12 mouse cellular contexts compared by ENCODE assay signal in genomic region chr4:139226504-139227216, GRCm38 (mm10). TPM values are rescaled to one million over a fixed set of nuclear protein-coding genes. Genes with fewer than 3 reads are reported as not detected.
A peak's percentile ranks its signal among the peaks of the same experiment; 100 is the strongest.
DNase-seq lines count a peak whose midpoint lies in the region; ATAC-seq and TF ChIP-seq lines count a peak whose summit lies in the region.
"Had no signal": no experiment of that assay in that cellular context is flagged by ENCODE, and none has a peak within 500 bp of the region (broad histone marks: within the 10 kb centered on the region; RNA-seq: fewer than 3 reads in every experiment).

No protein-coding gene starts in this region.

- ATAC-seq in heart, embryonic 15.5 days (replicated peaks; ENCODE audit: insufficient number of reproducible peaks, insufficient read depth, low FRiP score, low read depth): no peak
- no peak for ATAC-seq in heart, embryonic 11.5 days (replicated peaks; ENCODE audit: insufficient number of reproducible peaks, low FRiP score, low TSS enrichment)
- no peak for ATAC-seq in liver, postnatal 0 days
- no peak for ATAC-seq in liver, embryonic 11.5 days (replicated peaks; ENCODE audit: low FRiP score)
- no peak for ATAC-seq in stomach, embryonic 16.5 days (ENCODE audit: insufficient read depth, low FRiP score)
- ATAC-seq: lung, postnatal 0 days; midbrain, embryonic 15.5 days had no signal

- no peaks in the 10 kb centered on the region for H3K36me3 ChIP-seq in heart, embryonic 15.5 days
- H3K36me3 ChIP-seq in heart, embryonic 11.5 days (ENCODE audit: control insufficient read depth, insufficient read depth, low read length): 0 out of 2 replicates have a peak, but pooled peaks cover 3% of the 10 kb centered on the region
- H3K36me3 ChIP-seq in liver, postnatal 0 days (replicated peaks; ENCODE audit: insufficient read depth, low read length): peaks cover 17% of the 10 kb centered on the region
- peaks cover 9% of the 10 kb centered on the region; the same call in 1 of the 2 replicates for H3K36me3 ChIP-seq in liver, embryonic 11.5 days (ENCODE audit: control insufficient read depth, insufficient read depth, low read length)
- H3K36me3 ChIP-seq in stomach, embryonic 16.5 days (ENCODE audit: control insufficient read depth, insufficient read depth, low read length): no peaks in the 10 kb centered on the region
- H3K36me3 ChIP-seq: midbrain, embryonic 15.5 days had no signal

- no peak overlapping the region for H3K4me2 ChIP-seq in heart, embryonic 15.5 days
- no peak overlapping the region for H3K4me2 ChIP-seq in heart, embryonic 11.5 days
- no peak overlapping the region for H3K4me2 ChIP-seq in liver, postnatal 0 days (ENCODE audit: low read depth, low read length)
- no peak overlapping the region for H3K4me2 ChIP-seq in liver, embryonic 11.5 days
- H3K4me2 ChIP-seq in stomach, embryonic 16.5 days (ENCODE audit: low read depth, low read length): no peak overlapping the region
- H3K4me2 ChIP-seq: midbrain, embryonic 15.5 days had no signal

- peak; percentile 66 to 90 for DNase-seq in adrenal gland, adult (ENCODE audit: inconsistent age in 2 of 2, low spot score in 1 of 2)
- no peak for DNase-seq in adrenal gland, postnatal 25 days
- no peak for DNase-seq in liver, postnatal 0 days
- no peak for DNase-seq in liver, embryonic 11.5 days (ENCODE audit: low spot score)
- no peak for DNase-seq in left cerebral cortex, adult 11 months (ENCODE audit: low spot score)
- DNase-seq: cerebellum, postnatal 25 days; right cerebral cortex, postnatal 14 days had no signal

- H3K4me1 ChIP-seq in heart, embryonic 15.5 days (replicated peaks): peaks cover 71% of the 10 kb centered on the region
- H3K4me1 ChIP-seq in heart, embryonic 11.5 days (ENCODE audit: control insufficient read depth, insufficient read depth, low read length): peaks cover 49% of the 10 kb centered on the region
- H3K4me1 ChIP-seq in liver, postnatal 0 days (ENCODE audit: insufficient read depth): peaks cover 13% of the 10 kb centered on the region
- peaks cover 15% of the 10 kb centered on the region for H3K4me1 ChIP-seq in liver, embryonic 11.5 days (replicated peaks; ENCODE audit: control insufficient read depth, insufficient read depth, low read length)
- H3K4me1 ChIP-seq in stomach, embryonic 16.5 days (ENCODE audit: control insufficient read depth, insufficient read depth, low read length): peaks cover 50% of the 10 kb centered on the region

- TF ChIP-seq CTCF in liver, postnatal 0 days (IDR thresholded peaks at IDR 0.05; ENCODE audit: low read depth): no peak

- 54% methylated on average over 13 of the region's 13 CpGs for WGBS in heart, embryonic 15.5 days
- WGBS in heart, embryonic 11.5 days (ENCODE audit: insufficient replicate concordance): 71% methylated on average over 13 of the region's 13 CpGs
- WGBS in liver, postnatal 0 days (ENCODE audit: insufficient replicate concordance): 73% methylated on average over 13 of the region's 13 CpGs
- WGBS in liver, embryonic 11.5 days: 86% methylated on average over 13 of the region's 13 CpGs
- WGBS in stomach, embryonic 16.5 days: 60% methylated on average over 13 of the region's 13 CpGs

- no peaks in the 10 kb centered on the region for H3K9me3 ChIP-seq in heart, embryonic 15.5 days (replicated peaks)
- H3K9me3 ChIP-seq in heart, embryonic 11.5 days (replicated peaks; ENCODE audit: control insufficient read depth, low read length): no peaks in the 10 kb centered on the region
- H3K9me3 ChIP-seq in liver, postnatal 0 days (ENCODE audit: low read length): no peaks in the 10 kb centered on the region
- no peaks in the 10 kb centered on the region for H3K9me3 ChIP-seq in liver, embryonic 11.5 days (ENCODE audit: control insufficient read depth, low read length)
- no peaks in the 10 kb centered on the region for H3K9me3 ChIP-seq in stomach, embryonic 16.5 days (replicated peaks; ENCODE audit: control insufficient read depth, low read length)
- H3K9me3 ChIP-seq: midbrain, embryonic 15.5 days had no signal

- TF ChIP-seq EP300 in liver, postnatal 0 days (IDR thresholded peaks at IDR 0.05; ENCODE audit: low read depth): no peak

- no peak overlapping the region for H3K4me3 ChIP-seq in heart, embryonic 15.5 days
- H3K4me3 ChIP-seq in heart, embryonic 11.5 days (ENCODE audit: low read depth, low read length): no peak overlapping the region
- no peak overlapping the region for H3K4me3 ChIP-seq in liver, postnatal 0 days (ENCODE audit: low read depth, low read length)
- H3K4me3 ChIP-seq in liver, embryonic 11.5 days (ENCODE audit: low read depth, low read length): no peak overlapping the region
- no peak overlapping the region for H3K4me3 ChIP-seq in stomach, embryonic 16.5 days (replicated peaks; ENCODE audit: low read length)
- H3K4me3 ChIP-seq: midbrain, embryonic 15.5 days had no signal

- peak overlapping the region; percentile 45 for H3K27ac ChIP-seq in heart, embryonic 15.5 days
- no peak overlapping the region for H3K27ac ChIP-seq in heart, embryonic 11.5 days (ENCODE audit: low read depth, low read length)
- 0 out of 2 replicates have a peak overlapping the region, but pooled peaks have one; percentile 57 for H3K27ac ChIP-seq in liver, postnatal 0 days (ENCODE audit: low read depth)
- no peak overlapping the region for H3K27ac ChIP-seq in liver, embryonic 11.5 days (ENCODE audit: low read depth, low read length)
- 0 out of 2 replicates have a peak overlapping the region, but pooled peaks have one; percentile 29 for H3K27ac ChIP-seq in stomach, embryonic 16.5 days (ENCODE audit: low read length)
- H3K27ac ChIP-seq: midbrain, embryonic 15.5 days had no signal

- H3K9ac ChIP-seq in heart, embryonic 15.5 days: no peak overlapping the region
- no peak overlapping the region for H3K9ac ChIP-seq in heart, embryonic 11.5 days (ENCODE audit: low read depth, low read length)
- H3K9ac ChIP-seq in liver, postnatal 0 days (replicated peaks): no peak overlapping the region
- H3K9ac ChIP-seq in liver, embryonic 11.5 days (ENCODE audit: low read depth, low read length): no peak overlapping the region
- no peak overlapping the region for H3K9ac ChIP-seq in stomach, embryonic 16.5 days (ENCODE audit: low read length)
- H3K9ac ChIP-seq: midbrain, embryonic 15.5 days had no signal

- H3K27me3 ChIP-seq in heart, embryonic 15.5 days: no peaks in the 10 kb centered on the region
- no peaks in the 10 kb centered on the region for H3K27me3 ChIP-seq in heart, embryonic 11.5 days (ENCODE audit: control insufficient read depth, insufficient read depth, low read length)
- no peaks in the 10 kb centered on the region for H3K27me3 ChIP-seq in liver, postnatal 0 days (ENCODE audit: insufficient read depth, low read length)
- H3K27me3 ChIP-seq in liver, embryonic 11.5 days (replicated peaks; ENCODE audit: control insufficient read depth, insufficient read depth, low read length): no peaks in the 10 kb centered on the region
- no peaks in the 10 kb centered on the region for H3K27me3 ChIP-seq in stomach, embryonic 16.5 days (ENCODE audit: control insufficient read depth, insufficient read depth, low read length)
- H3K27me3 ChIP-seq: midbrain, embryonic 15.5 days had no signal

RNA-seq across cellular contexts. Expression of gene Capzb, which starts 34.0 kb away (rescaled TPM):
- 304 and 325 TPM in 2 replicates for total RNA-seq in adrenal gland, postnatal 25 days (2021)
- 363 and 375 TPM in 2 replicates for polyA plus RNA-seq in heart, embryonic 15.5 days (2015; fragmentation: Nextera tagmentation; extraction: Ambion mirVana)
- 316 and 319 TPM in 2 replicates for polyA plus RNA-seq in heart, embryonic 11.5 days (2014; fragmentation: Nextera tagmentation; extraction: Ambion mirVana)
- 136 and 143 TPM in 2 replicates for polyA plus RNA-seq in liver, postnatal 0 days (2015; fragmentation: Nextera tagmentation; extraction: Ambion mirVana)
- polyA plus RNA-seq in liver, embryonic 11.5 days (2014; fragmentation: Nextera tagmentation; extraction: Ambion mirVana): 250 and 257 TPM in 2 replicates
- polyA plus RNA-seq in stomach, embryonic 16.5 days (2015; fragmentation: Nextera tagmentation; extraction: Ambion mirVana): 421 and 434 TPM in 2 replicates

Comparison
In these comparisons a context has a peak if more than half of its experiments do, and no peak if none do; other contexts are left out.
1. DNase-seq: peak in adrenal gland, adult (2 of 2); none in adrenal gland, postnatal 25 days (single experiment), liver, postnatal 0 days (single experiment), liver, embryonic 11.5 days (single experiment) and left cerebral cortex, adult 11 months (single experiment).
2. H3K27ac ChIP-seq: peak in heart, embryonic 15.5 days (single experiment), liver, postnatal 0 days (single experiment) and stomach, embryonic 16.5 days (single experiment); none in heart, embryonic 11.5 days (single experiment) and liver, embryonic 11.5 days (single experiment).